Mouse (Mus musculus) spleen, adult 2 months (tissue): ENCODE measurements around the gene Prkar2a. TPM values are rescaled to one million over a fixed set of nuclear protein-coding genes. Genes with fewer than 3 reads are reported as not detected.
A peak's percentile ranks its signal among the peaks of the same experiment; 100 is the strongest.

Experiments
- DNase-seq, 2 experiments: peaks; one replicate each; pipeline versions ENCODE4 v3.0.0 to v3.0.0-alpha.2; 2012 to 2021; ENCODE audit warnings: low spot score in 2 of 2, low read depth in 1 of 2
- H3K27ac ChIP-seq: fragments of 200-500 bp; 2 replicates; pipeline ENCODE4 v1.5.1; 2012; ENCODE audit warnings: low read length, inconsistent platforms; ENCODE audit not compliant: insufficient read depth
- H3K27me3 ChIP-seq: fragments of 200-500 bp; 2 replicates; pipeline ENCODE4 v1.6.1; 2012; ENCODE audit warnings: mild to moderate bottlenecking, moderate library complexity, low read length, inconsistent platforms; ENCODE audit not compliant: control insufficient read depth, insufficient read depth
- H3K36me3 ChIP-seq: fragments of 200-500 bp; 2 replicates; pipeline ENCODE4 v1.6.1; 2012; ENCODE audit warnings: mild to moderate bottlenecking, low read length, inconsistent platforms; ENCODE audit not compliant: control insufficient read depth, insufficient read depth
- H3K4me1 ChIP-seq: fragments of 200-500 bp; 2 replicates; pipeline ENCODE4 v1.6.1; 2011; ENCODE audit warnings: inconsistent platforms; ENCODE audit not compliant: control insufficient read depth, insufficient read depth, insufficient read length
- H3K4me3 ChIP-seq: fragments of 200-500 bp; 2 replicates; pipeline ENCODE4 v1.5.1; 2011; ENCODE audit warnings: mild to moderate bottlenecking, inconsistent platforms; ENCODE audit not compliant: insufficient read depth, insufficient read length; ENCODE audit errors: extremely low read depth
- CTCF ChIP-seq: fragments of 200-500 bp; IDR thresholded peaks from 2 replicates; pipeline ENCODE4 v1.5.1; 2011; ENCODE audit warnings: mild to moderate bottlenecking, inconsistent platforms; ENCODE audit not compliant: insufficient read depth, insufficient read length, insufficient replicate concordance; ENCODE audit errors: extremely low read depth
- POLR2A ChIP-seq: fragments of 200-500 bp; IDR thresholded peaks from 2 replicates; pipeline ENCODE4 v1.6.1; 2011; ENCODE audit warnings: low read depth, low read length, inconsistent platforms
- WGBS: fragments of 180-500 bp; shearing (Covaris S2); methylation state at CpG from one replicate; pipeline ENCODE4 v1.1.7; 2018; 5-methylcytosine and 5-hydroxymethylcytosine counted together
- polyA plus RNA-seq: library from polyadenylated mRNA; depleted of rRNA; stranded (reverse); fragments of >200 nt; gene quantifications from 2 replicates; pipeline ENCODE4 v1.2.3, GENCODE M21; 2012

Gene Prkar2a
- polyA plus RNA-seq, 1 experiment, result 3.9 TPM

DNA sequence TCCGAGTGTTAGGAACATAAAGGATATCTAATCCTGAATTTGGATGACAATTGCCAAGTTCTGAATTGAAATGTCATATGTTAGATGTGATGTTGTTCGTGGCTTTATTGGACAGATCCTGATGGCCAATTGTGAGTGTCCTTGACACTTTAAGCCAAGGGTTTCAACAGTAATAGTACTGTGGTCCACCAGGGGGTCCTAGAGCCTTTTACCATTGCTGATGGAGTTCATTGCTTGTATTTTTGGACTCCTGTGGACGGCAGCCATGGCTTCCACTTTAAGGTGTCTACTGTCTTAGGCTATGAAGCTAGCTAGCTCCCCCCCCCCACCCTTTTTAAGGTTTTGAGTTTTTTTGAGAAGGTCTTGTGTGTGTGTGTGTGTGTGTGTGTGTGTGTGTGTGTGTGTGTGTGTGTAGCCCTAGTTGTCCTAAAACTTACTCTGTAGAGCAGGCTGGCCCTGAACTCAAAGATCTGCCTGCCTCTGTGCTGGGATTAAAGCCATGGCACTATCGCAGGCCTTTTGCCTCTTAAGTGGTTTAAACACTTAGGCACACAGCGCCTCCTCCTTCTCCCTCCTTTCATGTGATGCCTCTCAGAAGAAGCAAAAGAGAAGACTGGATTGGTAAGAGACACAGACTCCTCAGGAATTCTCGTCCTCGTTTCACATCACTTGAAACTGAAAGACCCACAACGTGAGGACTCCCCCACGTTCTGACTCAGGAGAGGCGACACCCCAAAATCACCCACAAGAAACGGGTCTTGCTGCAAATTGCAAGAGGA, 63.2 kb downstream of the Prkar2a start:
- no peak for DNase-seq
- H3K4me1 ChIP-seq, result no peaks in the 10 kb centered on the region
- H3K27ac ChIP-seq, result no peak overlapping the region
- H3K27me3 ChIP-seq, result no peaks in the 10 kb centered on the region
- no peak for TF ChIP-seq CTCF
- no peak for TF ChIP-seq POLR2A
- 83% methylated on average over 11 of the region's 11 CpGs for WGBS
- no peak overlapping the region for H3K4me3 ChIP-seq
- no peaks in the 10 kb centered on the region for H3K36me3 ChIP-seq

DNA sequence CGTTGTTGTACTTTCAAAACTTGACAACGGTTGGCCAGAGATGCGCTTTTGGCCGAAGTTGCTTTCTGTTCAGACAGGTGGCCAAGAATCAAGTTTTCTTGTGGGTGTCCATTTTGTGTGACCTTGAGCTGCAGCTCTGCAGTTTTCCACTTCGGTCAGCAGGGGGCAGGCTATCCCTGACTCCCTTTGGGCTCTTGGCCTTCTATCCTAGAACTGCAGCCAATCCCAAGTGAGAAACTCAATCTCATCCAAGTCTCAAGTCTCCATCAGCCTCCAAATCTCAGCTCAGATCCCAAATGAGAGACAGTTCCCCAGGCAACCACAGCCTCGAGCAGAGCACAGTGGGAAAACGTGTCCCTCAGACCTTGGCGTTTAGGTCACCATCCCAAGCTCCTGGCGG, 64.2 kb downstream of the Prkar2a start:
- peak in 1 of 2 experiments; percentile 12 for DNase-seq
- Histone ChIP-seq H3K27ac (no peak overlapping the region), H3K4me1 (no peaks in the 10 kb centered on the region), H3K27me3 (no peaks in the 10 kb centered on the region), H3K4me3 (no peak overlapping the region), H3K36me3 (no peaks in the 10 kb centered on the region)
- TF ChIP-seq POLR2A (no peak), CTCF (peak; percentile 57; the same call in 1 of the 2 replicates)
- 82% methylated on average over 9 of the region's 9 CpGs for WGBS

DNA sequence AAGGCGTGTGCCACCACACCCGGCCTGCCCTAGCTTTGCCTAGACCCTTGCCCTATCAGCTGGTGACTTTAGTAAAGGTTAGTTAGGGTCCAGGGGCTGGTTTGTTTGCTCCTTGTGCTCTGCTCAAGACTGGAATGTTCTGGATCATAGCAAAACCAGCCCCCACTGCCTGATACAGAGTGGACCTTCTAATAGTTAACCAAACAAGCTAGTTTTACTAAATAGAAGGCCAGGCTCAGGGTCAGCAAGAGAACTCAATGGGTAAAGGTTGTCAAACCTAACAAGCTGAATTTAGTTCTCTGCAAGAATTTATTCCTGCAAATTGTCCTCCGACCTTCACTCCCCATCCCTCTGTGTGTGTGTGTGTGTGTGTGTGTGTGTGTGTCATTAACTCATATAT, 64.9 kb downstream of the Prkar2a start:
- DNase-seq, result no peak
- WGBS, result 90% methylated on average over 3 of the region's 3 CpGs

DNA sequence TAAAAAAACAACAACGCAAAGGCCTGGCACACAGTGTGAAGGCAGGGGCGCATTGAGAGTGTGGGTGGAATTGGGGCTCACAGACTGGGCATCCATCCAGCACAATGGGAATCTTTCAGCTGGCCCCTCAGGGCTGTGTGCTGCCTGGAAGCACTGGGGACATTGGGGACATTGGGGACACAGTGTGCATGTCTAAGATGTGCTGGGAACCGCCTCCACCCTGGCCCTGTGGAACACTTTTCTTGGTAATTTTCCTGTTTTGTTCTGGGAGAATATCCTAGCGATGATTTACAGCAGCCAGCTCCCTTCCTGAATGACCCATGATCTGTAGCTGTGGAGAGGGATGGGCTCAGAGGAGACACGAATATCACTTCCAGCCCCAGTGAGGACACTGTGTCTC, 65.3 kb downstream of the Prkar2a start:
- no peak for DNase-seq
- no peaks in the 10 kb centered on the region for H3K4me1 ChIP-seq
- no peak overlapping the region for H3K27ac ChIP-seq
- H3K27me3 ChIP-seq, result no peaks in the 10 kb centered on the region
- WGBS, result 89% methylated on average over 5 of the region's 5 CpGs
- no peak overlapping the region for H3K4me3 ChIP-seq
- H3K36me3 ChIP-seq, result no peaks in the 10 kb centered on the region
- TF ChIP-seq CTCF (no peak), POLR2A (no peak)

More for the DNA sequence above, 64.9 kb downstream of the Prkar2a start:
- Histone ChIP-seq H3K36me3 (no peaks in the 10 kb centered on the region), H3K27me3 (no peaks in the 10 kb centered on the region), H3K27ac (no peak overlapping the region), H3K4me1 (no peaks in the 10 kb centered on the region), H3K4me3 (no peak overlapping the region)
- TF ChIP-seq CTCF, result no peak
- TF ChIP-seq POLR2A, result no peak

DNA sequence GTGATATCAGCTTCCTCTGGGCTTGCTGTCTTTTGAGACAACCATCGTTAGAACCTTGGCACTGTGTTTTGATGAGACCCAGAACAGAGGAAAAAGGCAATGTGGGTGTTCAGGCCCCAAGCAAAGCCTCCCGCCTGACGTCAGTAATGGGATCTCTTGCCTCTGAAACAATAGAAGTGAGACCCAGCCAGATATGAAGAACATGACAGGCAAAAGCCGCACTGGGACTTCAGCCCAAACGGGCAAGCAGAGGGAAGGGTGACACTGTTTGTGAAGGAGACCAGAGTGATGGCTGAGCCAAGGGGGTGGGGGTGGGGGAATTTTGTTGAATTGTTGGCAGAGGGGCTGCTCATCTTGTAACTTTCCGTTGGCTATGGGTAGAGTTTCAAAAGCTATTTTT, 68.3 kb downstream of the Prkar2a start:
- Histone ChIP-seq H3K4me3 (no peak overlapping the region), H3K4me1 (no peaks in the 10 kb centered on the region), H3K27me3 (no peaks in the 10 kb centered on the region), H3K27ac (no peak overlapping the region), H3K36me3 (no peaks in the 10 kb centered on the region)
- TF ChIP-seq POLR2A, result no peak
- no peak for TF ChIP-seq CTCF
- WGBS, result 75% methylated on average over 6 of the region's 6 CpGs
- no peak for DNase-seq

DNA sequence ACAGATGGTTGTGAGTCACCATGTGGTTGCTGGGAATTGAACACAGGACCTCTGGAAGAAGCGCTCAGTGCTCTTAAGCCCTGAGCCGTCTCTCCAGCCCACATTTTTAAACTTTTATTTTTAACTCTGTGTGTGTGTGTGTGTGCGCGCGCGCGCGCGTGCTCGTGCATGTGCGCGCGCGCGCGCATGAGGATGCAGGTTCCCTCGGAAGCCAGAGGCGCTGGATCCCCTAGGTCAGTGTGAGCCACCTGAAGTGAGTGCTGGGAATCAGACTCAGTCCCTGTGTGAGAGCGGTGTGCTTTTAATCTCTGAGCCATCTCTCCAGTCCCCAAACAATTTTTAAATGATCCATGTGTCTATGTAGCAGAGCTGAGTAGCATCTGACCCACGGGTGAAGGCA, 70.0 kb downstream of the Prkar2a start:
- H3K36me3 ChIP-seq, result no peaks in the 10 kb centered on the region
- TF ChIP-seq CTCF (no peak), POLR2A (no peak)
- H3K27ac ChIP-seq, result no peak overlapping the region
- H3K4me1 ChIP-seq, result no peaks in the 10 kb centered on the region
- 96% methylated on average over 20 of the region's 20 CpGs for WGBS
- no peaks in the 10 kb centered on the region for H3K27me3 ChIP-seq
- no peak for DNase-seq
- no peak overlapping the region for H3K4me3 ChIP-seq

DNA sequence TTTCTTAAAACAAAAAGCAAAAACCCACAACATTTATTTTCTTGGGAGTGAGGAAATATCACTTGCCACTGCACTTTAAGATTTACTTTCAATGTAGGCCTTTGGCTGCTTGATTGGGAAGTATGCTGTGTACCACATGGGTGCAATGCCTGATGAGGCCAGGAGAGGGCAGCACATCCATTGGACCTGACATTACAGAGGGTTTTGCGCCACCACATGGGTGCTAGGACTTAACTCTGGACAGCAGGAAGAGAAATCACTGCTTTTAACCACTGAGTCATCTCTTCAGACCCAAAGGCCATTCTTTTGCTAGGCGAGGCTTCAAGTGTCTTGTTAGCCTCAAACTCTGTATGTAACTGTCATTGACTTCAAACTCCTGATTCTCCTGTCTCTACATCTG, 70.7 kb downstream of the Prkar2a start:
- Histone ChIP-seq H3K4me1 (no peaks in the 10 kb centered on the region), H3K4me3 (no peak overlapping the region), H3K27ac (no peak overlapping the region), H3K27me3 (no peaks in the 10 kb centered on the region), H3K36me3 (no peaks in the 10 kb centered on the region)
- WGBS, result 98% methylated on average over 2 of the region's 2 CpGs
- DNase-seq, result peak in 1 of 2 experiments; percentile 20
- TF ChIP-seq POLR2A, result no peak
- peak; percentile 42; the same call in 1 of the 2 replicates for TF ChIP-seq CTCF
